Mouse (Mus musculus): ENCODE results near the gene Adk.

DNA sequence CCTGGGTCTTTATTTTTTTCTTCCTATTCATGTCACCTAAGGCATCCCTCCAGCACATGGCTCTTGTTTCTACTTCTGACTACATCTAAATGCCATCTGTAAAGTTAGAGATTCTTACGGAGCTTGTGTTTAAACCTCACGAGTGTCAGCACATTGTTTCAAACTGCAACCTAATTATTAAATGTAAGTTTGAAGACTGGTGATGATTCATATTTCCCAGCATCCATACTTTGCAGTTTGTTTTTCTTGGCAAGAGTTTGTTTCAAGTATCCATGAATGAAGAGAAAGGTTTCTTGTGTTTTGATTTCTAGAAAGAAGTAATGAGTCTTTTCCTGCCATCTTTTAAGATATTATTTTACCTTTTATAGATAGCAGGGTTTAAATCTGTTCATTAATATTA lies 299.3 kb downstream of the Adk start:
- TF ChIP-seq CTCF (IDR thresholded peaks at IDR 0.05; ENCODE audit: control insufficient read depth, insufficient read depth, low read length) (no peak), POLR2A (IDR thresholded peaks at IDR 0.05; ENCODE audit: borderline replicate concordance, control insufficient read depth, low read depth, low read length) (no peak)
